Mouse (Mus musculus): ENCODE data around the gene Acaca. TPM values are rescaled to one million over a fixed set of nuclear protein-coding genes. Genes with fewer than 3 reads are reported as not detected.

Acaca gene
- polyA plus RNA-seq, 1 experiment from 2014 or later = 28.9 TPM

GRCm38 (mm10) chr11:84434879-84435278, 305.4 kb downstream of the Acaca start:
- H3K9me3 ChIP-seq (ENCODE audit: control insufficient read depth, low read length) = no peaks in the 10 kb centered on the region
- WGBS = 67% methylated on average over 6 of the region's 6 CpGs
- no peak for ATAC-seq
- no peak overlapping the region for H3K4me3 ChIP-seq (replicated peaks; ENCODE audit: low read length)
- H3K4me1 ChIP-seq (replicated peaks; ENCODE audit: control insufficient read depth, insufficient read depth, low read length) = no peaks in the 10 kb centered on the region
- no peak overlapping the region for H3K4me2 ChIP-seq (ENCODE audit: low read length)
- H3K9ac ChIP-seq (replicated peaks; ENCODE audit: low read depth, low read length) = no peak overlapping the region
- H3K27me3 ChIP-seq (replicated peaks; ENCODE audit: control insufficient read depth, insufficient read depth, low read length) = no peaks in the 10 kb centered on the region
- no peaks in the 10 kb centered on the region for H3K36me3 ChIP-seq (ENCODE audit: control insufficient read depth, insufficient read depth)
- H3K27ac ChIP-seq (ENCODE audit: low read length) = no peak overlapping the region

- H3K27me3 ChIP-seq (replicated peaks; ENCODE audit: control insufficient read depth, insufficient read depth, low read length) = no peaks in the 10 kb centered on the region
- WGBS = 79% methylated on average over 3 of the region's 3 CpGs
Measured at GRCm38 (mm10) chr11:84440402-84440801, 310.9 kb downstream of the Acaca start.

GRCm38 (mm10) chr11:84442554-84443331, 313.3 kb downstream of the Acaca start:
- no peak overlapping the region for H3K9ac ChIP-seq (replicated peaks; ENCODE audit: low read depth, low read length)
- H3K4me3 ChIP-seq (replicated peaks; ENCODE audit: low read length) = no peak overlapping the region
- WGBS = 93% methylated on average over 4 of the region's 4 CpGs
- no peaks in the 10 kb centered on the region for H3K36me3 ChIP-seq (ENCODE audit: control insufficient read depth, insufficient read depth)
- no peak for ATAC-seq
- H3K4me1 ChIP-seq (replicated peaks; ENCODE audit: control insufficient read depth, insufficient read depth, low read length) = no peaks in the 10 kb centered on the region
- H3K27me3 ChIP-seq (replicated peaks; ENCODE audit: control insufficient read depth, insufficient read depth, low read length) = no peaks in the 10 kb centered on the region
- H3K9me3 ChIP-seq (ENCODE audit: control insufficient read depth, low read length) = no peaks in the 10 kb centered on the region
- H3K4me2 ChIP-seq (ENCODE audit: low read length) = no peak overlapping the region
- H3K27ac ChIP-seq (ENCODE audit: low read length) = no peak overlapping the region

More at GRCm38 (mm10) chr11:84440402-84440801, 310.9 kb downstream of the Acaca start:
- H3K4me3 ChIP-seq (replicated peaks; ENCODE audit: low read length) = no peak overlapping the region
- H3K4me1 ChIP-seq (replicated peaks; ENCODE audit: control insufficient read depth, insufficient read depth, low read length) = no peaks in the 10 kb centered on the region
- no peak for ATAC-seq
- no peaks in the 10 kb centered on the region for H3K9me3 ChIP-seq (ENCODE audit: control insufficient read depth, low read length)
- no peaks in the 10 kb centered on the region for H3K36me3 ChIP-seq (ENCODE audit: control insufficient read depth, insufficient read depth)
- no peak overlapping the region for H3K4me2 ChIP-seq (ENCODE audit: low read length)
- no peak overlapping the region for H3K9ac ChIP-seq (replicated peaks; ENCODE audit: low read depth, low read length)
- H3K27ac ChIP-seq (ENCODE audit: low read length) = no peak overlapping the region

Other genes starting within 250 kb of the Acaca start
- 28.7 and 29.9 TPM in 2 replicates for gene Ddx52, start 187.6 kb upstream of the Acaca start, polyA plus RNA-seq (2015; fragmentation: Nextera tagmentation; extraction: Ambion mirVana)
- 34.9 and 37.6 TPM in 2 replicates for gene Synrg, start 165.2 kb upstream of the Acaca start, polyA plus RNA-seq (2015; fragmentation: Nextera tagmentation; extraction: Ambion mirVana)
- 28.0 and 30.0 TPM in 2 replicates for gene Dusp14, start 60.4 kb upstream of the Acaca start, polyA plus RNA-seq (2015; fragmentation: Nextera tagmentation; extraction: Ambion mirVana)
- 40.1 and 40.2 TPM in 2 replicates for gene Tada2a, start 72 bp upstream of the Acaca start, polyA plus RNA-seq (2015; fragmentation: Nextera tagmentation; extraction: Ambion mirVana)
- not detected in 2 replicates for gene Gm11437, start 37.8 kb downstream of the Acaca start, polyA plus RNA-seq (2015; fragmentation: Nextera tagmentation; extraction: Ambion mirVana)

Measured in forebrain, embryonic 16.5 days (tissue).